Mouse (Mus musculus) C2C12 (cell line): Measurements from ENCODE around the gene Smarcad1.

Source experiments
- CEBPB ChIP-seq: IDR thresholded peaks from one replicate; pipeline ENCODE4 v1.6.1; 2011; ENCODE audit warnings: low read depth, mild to moderate bottlenecking, control low read depth, moderate library complexity
- CTCF ChIP-seq: IDR thresholded peaks from one replicate; pipeline ENCODE4 v1.5.1; 2011; ENCODE audit not compliant: control insufficient read depth, insufficient read depth, insufficient read length
- FOSL1 ChIP-seq: IDR thresholded peaks from one replicate; pipeline ENCODE4 v1.8.0; 2011; ENCODE audit warnings: mild to moderate bottlenecking, low read length; ENCODE audit not compliant: poor library complexity, insufficient read depth, severe bottlenecking
- MAX ChIP-seq: IDR thresholded peaks from one replicate; pipeline ENCODE4 v1.6.1; 2011; ENCODE audit warnings: mild to moderate bottlenecking, control low read depth
- MYOD1 ChIP-seq: IDR thresholded peaks from one replicate; pipeline ENCODE4 v1.6.1; 2011; ENCODE audit warnings: low read depth; ENCODE audit not compliant: control insufficient read depth, insufficient read length
- MYOG ChIP-seq: IDR thresholded peaks from one replicate; pipeline ENCODE4 v1.6.1; 2011; ENCODE audit not compliant: control insufficient read depth, insufficient read length; ENCODE audit errors: extremely low read depth
- USF1 ChIP-seq: IDR thresholded peaks from one replicate; pipeline ENCODE4 v1.6.1; 2011; ENCODE audit warnings: low read depth, mild to moderate bottlenecking, control low read depth, moderate library complexity

DNA sequence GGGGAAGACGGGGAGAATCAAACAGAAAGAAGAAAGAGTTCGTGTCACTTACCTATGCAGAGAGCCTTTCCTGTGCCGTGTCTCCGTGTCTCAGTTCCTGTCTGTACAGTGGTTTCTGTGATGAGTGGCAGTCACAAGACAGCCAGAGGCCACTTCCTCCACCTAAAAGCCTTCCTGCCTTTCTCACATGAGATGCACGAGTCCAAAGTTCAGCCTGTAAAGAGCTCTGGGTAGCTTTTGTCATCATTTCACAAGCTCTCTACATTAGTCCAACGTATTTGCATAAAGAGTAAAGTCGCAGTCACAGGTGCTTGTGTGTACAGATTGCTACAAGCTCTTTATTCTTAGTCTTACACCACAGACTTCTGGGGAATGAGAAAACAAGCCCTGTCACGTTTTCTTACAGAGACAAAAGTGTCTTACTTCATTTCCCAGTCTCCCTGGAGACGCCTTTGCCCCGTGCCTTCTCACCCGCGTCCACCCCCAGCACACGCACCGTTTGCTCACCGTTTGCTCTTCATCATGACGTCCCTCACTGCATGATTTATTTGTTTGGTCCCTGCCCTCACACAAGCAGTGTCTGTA is 102.3 kb downstream of the Smarcad1 start, which contains the start of gene Hpgds:
- no peak for TF ChIP-seq CTCF
- no peak for TF ChIP-seq MYOG
- TF ChIP-seq CEBPB = no peak
- TF ChIP-seq MYOD1 = no peak
- TF ChIP-seq USF1 = no peak
- TF ChIP-seq MAX = no peak
- no peak for TF ChIP-seq FOSL1
